Mouse (Mus musculus) spleen, adult 2 months (tissue): ENCODE data around the gene Srrd.

Experiments used
- CTCF ChIP-seq: fragments of 200-500 bp; IDR thresholded peaks from 2 replicates; pipeline ENCODE4 v1.5.1; 2011; ENCODE audit warnings: mild to moderate bottlenecking, inconsistent platforms; ENCODE audit not compliant: insufficient read depth, insufficient read length, insufficient replicate concordance; ENCODE audit errors: extremely low read depth
- POLR2A ChIP-seq: fragments of 200-500 bp; IDR thresholded peaks from 2 replicates; pipeline ENCODE4 v1.6.1; 2011; ENCODE audit warnings: low read depth, low read length, inconsistent platforms

DNA sequence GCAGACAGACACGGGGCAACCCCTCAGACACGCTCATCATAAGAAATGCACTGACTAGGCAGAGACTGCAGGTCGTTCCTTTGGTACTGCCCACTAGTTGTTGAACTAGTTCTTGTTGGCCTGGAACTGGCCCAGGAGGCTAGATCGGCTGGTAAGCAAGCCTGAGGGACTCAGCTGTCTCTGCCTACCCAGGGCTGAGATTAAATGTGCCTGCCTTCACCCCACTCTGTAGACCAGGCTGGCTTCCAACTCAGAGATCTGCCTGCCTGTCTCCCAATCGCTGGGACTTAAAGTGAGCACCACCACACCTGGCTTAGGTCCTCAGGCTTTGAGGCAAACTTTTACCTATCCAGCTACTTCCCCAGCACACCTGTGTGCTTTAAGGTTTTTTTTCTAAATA lies 22.5 kb downstream of the Srrd start:
- TF ChIP-seq CTCF: no peak
- TF ChIP-seq POLR2A: no peak
